Mouse (Mus musculus) cortical plate, adult 2 months (tissue): Measurements from ENCODE around the gene Cstf2t.

Experiments
- CTCF ChIP-seq: fragments of 200-500 bp; IDR thresholded peaks from 2 replicates; pipeline ENCODE4 v1.5.1; 2011; ENCODE audit warnings: mild to moderate bottlenecking, control low read depth, low read length; ENCODE audit not compliant: insufficient read depth; ENCODE audit errors: extremely low read depth
- POLR2A ChIP-seq: fragments of 200-500 bp; IDR thresholded peaks from 2 replicates; pipeline ENCODE4 v1.6.1; 2011; ENCODE audit warnings: mild to moderate bottlenecking, low read length, control low read depth; ENCODE audit not compliant: insufficient read depth; ENCODE audit errors: extremely low read depth

- TF ChIP-seq POLR2A, result no peak
- no peak for TF ChIP-seq CTCF
These were observed 50.0 kb downstream of the Cstf2t start for GRCm38 (mm10) chr19:31132614-31133013.
